Mouse (Mus musculus): ENCODE data around the gene Adprh.

Adprh gene

DNA sequence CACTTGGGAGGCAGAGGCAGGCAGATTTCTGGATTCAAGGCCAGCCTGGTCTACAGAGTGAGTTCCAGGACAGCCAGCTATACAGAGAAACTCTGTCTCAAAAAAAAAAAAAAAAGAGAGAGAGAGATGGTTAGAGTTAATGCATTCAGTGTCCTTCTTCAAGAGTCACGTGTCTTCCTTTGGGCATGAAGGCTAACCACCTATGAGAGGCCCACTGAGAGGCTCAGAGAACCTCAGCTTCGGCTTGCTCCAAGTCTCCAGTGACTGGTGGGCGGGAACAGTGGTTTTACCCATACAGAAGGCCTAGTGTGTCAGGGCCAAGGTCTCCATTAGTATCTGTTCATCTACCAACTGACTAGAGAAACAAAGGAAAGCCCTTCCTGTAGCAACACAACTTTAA lies 53.4 kb downstream of the Adprh start:
- intact Hi-C loops (cut with DNase I) = loop anchor here (5.0 kb wide), 1 partner anchor 33 kb away; the partner anchor contains the start of gene Pla1a

GRCm38 (mm10) chr16:38398266-38398665 lies 54.2 kb downstream of the Adprh start:
- intact Hi-C loops (cut with DNase I) = loop anchor here (5.0 kb wide), 1 partner anchor 34 kb away; the partner anchor contains the start of gene Pla1a

GRCm38 (mm10) chr16:38396155-38396554 lies 56.3 kb downstream of the Adprh start:
- intact Hi-C loops (cut with DNase I) = loop anchor here (5.0 kb wide), 1 partner anchor 36 kb away; the partner anchor contains the start of gene Pla1a

DNA sequence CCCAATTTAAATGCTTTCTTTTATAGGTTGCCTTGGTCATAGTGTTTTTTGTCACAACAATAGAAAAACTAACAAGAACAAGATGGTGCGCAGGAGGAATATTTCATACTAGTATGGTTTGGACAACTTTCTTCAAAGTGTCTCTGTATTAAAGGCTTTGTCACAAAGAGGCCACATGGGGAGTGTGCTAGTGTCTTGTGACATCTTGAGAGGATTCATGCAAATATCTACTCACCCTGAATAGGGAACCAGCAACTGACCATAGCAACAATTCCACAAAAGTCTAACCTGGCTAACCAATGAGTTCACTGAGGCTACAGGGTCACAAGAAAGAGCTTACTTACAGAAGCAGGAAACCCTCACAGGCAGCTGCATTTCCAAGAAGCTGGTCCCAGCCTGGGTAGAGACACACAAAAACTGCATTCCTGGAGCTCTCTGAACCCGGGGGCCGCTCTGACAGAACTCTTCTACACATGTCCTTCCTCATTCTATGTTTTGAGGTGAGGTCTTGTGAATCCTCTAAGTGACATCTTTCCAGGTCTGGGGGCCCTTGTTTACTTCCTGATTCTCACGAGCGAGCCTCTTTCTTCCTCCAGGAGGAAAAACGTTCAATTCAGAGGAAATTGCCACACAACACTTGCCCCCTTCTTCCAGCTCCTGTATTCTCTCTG lies 57.3 kb downstream of the Adprh start:
- intact Hi-C loops (cut with DNase I) = loop anchor here (5.0 kb wide), 1 partner anchor 37 kb away; the partner anchor contains the start of gene Pla1a

- intact Hi-C loops (cut with DNase I) = no loop called here
Measured at GRCm38 (mm10) chr16:38394191-38394618, 58.3 kb downstream of the Adprh start.
